Mouse (Mus musculus) kidney, adult 10 weeks (tissue): ENCODE data around the gene Vmn2r15. TPM values are rescaled to one million over a fixed set of nuclear protein-coding genes. Genes with fewer than 3 reads are reported as not detected.

Source experiments
- polyA plus RNA-seq: library from polyadenylated mRNA; stranded (reverse); fragments of 350-450 nt; fragmentation: Illumina TruSeq; extraction: RNeasy Lipid Tissue Mini Kit (QIAGEN cat#74804); gene quantifications from one replicate; pipeline ENCODE4 v1.2.3, GENCODE M21; 2014; ENCODE audit warnings: low read depth, low replicate concordance

Vmn2r15 gene
- polyA plus RNA-seq, result not detected

DNA sequence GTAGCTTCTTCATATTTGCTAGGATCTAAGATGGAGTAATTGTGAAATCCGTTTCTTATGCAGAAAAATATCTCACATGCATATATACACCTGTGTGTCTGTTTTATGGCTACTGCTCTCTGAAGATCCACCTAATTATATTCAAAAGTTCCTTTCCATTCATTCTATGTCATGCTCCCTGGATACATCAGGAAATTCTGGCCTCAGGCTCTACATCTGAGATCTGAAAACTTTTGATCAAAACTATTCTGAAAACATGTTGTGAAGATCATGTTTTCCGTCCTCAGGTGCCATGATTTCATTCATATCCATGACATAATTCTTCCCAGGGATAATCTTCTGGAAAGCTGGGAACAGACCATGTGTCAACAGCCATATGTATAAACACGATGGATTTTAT, at the start of gene Vmn2r15:
Vmn2r15 (minus strand) TSS at position 101 of the 400 bp plus-strand sequence.

DNA sequence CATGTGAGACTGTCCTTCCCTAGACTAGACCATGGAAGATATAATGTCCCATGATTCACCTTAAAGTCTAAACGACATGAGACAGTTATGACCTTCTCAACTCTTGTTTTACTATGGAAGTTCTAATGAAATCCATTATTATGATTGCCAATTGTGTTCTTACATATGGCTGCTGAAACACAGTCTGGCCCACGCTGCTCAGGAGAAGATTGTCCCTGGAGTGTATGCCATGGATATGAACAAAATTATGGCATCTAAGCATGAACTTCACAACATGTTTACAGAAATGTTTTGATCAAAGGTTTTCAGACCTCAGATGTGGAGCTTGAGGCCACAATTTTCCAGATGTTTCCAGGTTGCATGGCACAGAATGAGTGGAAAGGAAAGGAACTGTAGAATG, 32.4 kb upstream of the Vmn2r15 start, which contains the start of gene Vmn2r16:
Vmn2r16 (plus strand) TSS at position 301 of the 400 bp plus-strand sequence.

Other genes with a start within 250 kb of the Vmn2r15 start
- not detected for gene Vmn2r11, start 238.1 kb downstream of the Vmn2r15 start, polyA plus RNA-seq
- not detected for gene Vmn2r12, start 199.7 kb downstream of the Vmn2r15 start, polyA plus RNA-seq
- not detected for gene Vmn2r13, start 105.4 kb downstream of the Vmn2r15 start, polyA plus RNA-seq
- gene Vmn2r14, start 72.9 kb downstream of the Vmn2r15 start, polyA plus RNA-seq, result not detected
- not detected for gene Vmn2r16, start 32.5 kb upstream of the Vmn2r15 start, polyA plus RNA-seq
- gene Vmn2r17, start 122.0 kb upstream of the Vmn2r15 start, polyA plus RNA-seq, result not detected